Mouse (Mus musculus): ENCODE data around the gene Hnrnpa3.

The Hnrnpa3 gene

DNA sequence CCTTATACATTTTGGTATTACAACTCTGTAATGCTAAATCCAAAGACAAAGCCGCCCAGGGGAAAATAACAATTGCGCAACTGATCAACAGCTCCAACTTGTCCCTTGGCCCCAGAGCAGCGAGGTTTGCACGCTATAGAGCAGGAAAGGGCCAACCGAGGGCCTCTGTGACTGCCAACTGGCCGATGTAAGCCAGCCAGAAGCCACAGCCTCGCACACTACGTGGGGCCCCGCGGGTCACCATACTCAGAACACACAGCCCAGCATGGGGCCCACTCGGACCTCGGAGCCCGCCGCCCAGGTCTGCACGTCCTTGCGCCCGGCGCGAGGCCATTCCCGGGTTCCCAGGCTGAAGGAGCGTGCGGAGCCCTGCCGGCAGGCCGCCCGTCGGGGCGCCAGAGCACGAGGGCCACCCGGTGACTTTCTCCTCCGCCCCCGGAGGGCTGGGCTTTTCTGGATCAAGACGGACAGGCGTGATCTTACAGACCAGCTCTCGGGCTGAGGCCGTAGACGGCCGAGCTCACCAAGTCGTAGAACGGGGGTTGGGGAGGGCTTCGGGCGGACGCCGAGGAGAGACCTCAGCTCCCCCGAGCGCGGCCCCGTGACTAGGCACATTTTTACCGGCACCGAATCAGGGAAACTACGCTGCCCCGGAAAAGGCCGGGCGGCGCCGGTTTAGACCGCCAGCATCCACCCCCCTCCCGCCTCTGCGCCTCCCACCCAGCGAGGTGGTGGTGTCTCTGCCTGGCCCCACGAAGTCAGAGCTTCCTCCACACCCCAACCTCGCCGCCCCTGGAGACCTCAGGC lies 44.5 kb downstream of the Hnrnpa3 start:
- peak; percentile 95 for DNase-seq (ENCODE audit: low spot score)

DNA sequence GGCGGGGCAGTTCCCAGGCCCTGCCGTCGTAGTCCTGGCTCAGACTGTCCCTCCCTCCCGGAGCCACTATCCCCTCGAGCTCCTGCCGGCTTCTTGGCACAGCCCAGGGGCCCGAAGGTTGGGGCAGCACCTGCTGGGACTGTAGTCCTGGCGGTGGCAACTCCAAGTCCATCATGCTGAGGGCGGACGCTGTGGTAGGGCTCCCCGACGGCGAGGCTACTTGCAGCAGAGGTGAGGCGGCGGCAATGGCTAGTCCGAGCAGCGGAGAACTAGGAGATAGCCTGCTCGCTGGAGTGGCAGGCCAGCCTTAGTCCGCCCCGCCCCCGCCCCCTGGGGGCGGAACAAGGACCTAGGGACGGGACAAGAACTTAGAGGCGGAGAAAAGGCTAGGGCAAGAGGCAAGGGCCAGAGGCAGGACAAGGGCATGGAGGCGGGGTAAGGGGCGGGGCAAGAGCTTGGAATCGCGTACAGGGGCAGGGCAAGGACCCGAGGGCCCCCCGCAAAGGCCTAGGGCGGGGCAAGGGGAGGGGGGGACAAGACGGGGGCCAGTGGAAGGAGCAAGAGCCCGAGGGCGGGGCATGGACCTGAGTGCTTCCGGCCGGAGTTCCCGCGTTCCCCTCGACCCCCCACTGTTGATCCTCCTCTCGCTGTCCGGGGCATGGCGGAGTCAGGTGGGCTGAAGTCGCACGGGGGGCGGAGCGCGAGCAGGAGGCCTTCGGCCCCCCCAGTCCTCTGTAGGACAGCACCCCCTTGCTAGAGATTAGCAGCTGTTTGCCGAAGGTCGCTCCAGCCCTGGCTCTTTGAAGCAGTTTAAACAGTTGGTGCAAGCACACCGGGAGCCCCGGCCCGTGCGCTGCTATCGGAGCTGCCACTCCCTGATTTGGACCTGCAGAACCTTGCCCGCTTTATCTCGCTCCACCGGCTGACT lies 45.4 kb downstream of the Hnrnpa3 start, which contains the start of gene Nfe2l2:
Gene Nfe2l2, minus strand, starts transcription at position 408 of the 928 bp plus-strand sequence.
- peak; percentile 100 for DNase-seq (ENCODE audit: low spot score)

GRCm38 (mm10) chr2:75705162-75705752 lies 46.2 kb downstream of the Hnrnpa3 start:
- DNase-seq (ENCODE audit: low spot score), result no peak

GRCm38 (mm10) chr2:75706435-75706834 lies 47.4 kb downstream of the Hnrnpa3 start:
- DNase-seq (ENCODE audit: low spot score), result no peak

DNA sequence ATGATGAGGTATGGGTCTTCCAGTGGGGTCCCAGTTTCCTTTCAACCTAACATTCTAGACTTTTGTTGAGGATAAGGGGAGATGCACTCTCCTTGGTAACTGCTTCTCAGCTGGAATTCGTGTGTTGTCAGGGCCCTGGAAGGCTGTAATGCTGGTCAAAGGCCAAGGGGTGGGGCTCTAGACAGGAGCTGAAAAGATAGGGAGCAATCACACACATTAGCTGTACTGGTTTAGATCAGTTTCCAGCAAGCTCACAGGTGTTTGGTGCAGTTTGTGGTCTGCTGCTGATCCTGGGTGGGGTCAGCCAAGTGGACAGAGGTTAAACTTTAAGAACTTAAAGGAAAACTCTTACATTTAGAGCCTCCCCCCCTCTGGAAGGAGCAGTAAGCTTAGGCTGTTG lies 48.4 kb downstream of the Hnrnpa3 start:
- DNase-seq (ENCODE audit: low spot score), result peak; percentile 84

- DNase-seq (ENCODE audit: low spot score), result no peak
These were observed 54.0 kb downstream of the Hnrnpa3 start for GRCm38 (mm10) chr2:75713083-75713482.

GRCm38 (mm10) chr2:75714766-75715165 lies 55.7 kb downstream of the Hnrnpa3 start:
- no peak for DNase-seq (ENCODE audit: low spot score)

GRCm38 (mm10) chr2:75716046-75717016 lies 57.3 kb downstream of the Hnrnpa3 start:
- peak; percentile 65 for DNase-seq (ENCODE audit: low spot score)

Data from yolk sac, embryonic 10.5 days (tissue).